Mouse (Mus musculus) frontal cortex, adult 2 months (tissue): ENCODE results near the gene Cdc42bpa. TPM values are rescaled to one million over a fixed set of nuclear protein-coding genes. Genes with fewer than 3 reads are reported as not detected.
A peak's percentile ranks its signal among the peaks of the same experiment; 100 is the strongest.
"Not testable (repeated sequence)": the region's sequence is repeated elsewhere in the genome, so short reads cannot be mapped to it uniquely, and the experiment has no call there.

Experiments
- DNase-seq, 2 experiments: peaks; one replicate each; pipeline ENCODE4 v3.0.0; 2022; ENCODE audit warnings: low spot score in 1 of 2; ENCODE audit errors: extremely low spot score in 1 of 2
- polyA plus RNA-seq: library from polyadenylated mRNA; depleted of rRNA; stranded (reverse); fragments of >200 nt; gene quantifications from 2 replicates; pipeline ENCODE4 v1.2.3, GENCODE M21; 2012

Cdc42bpa gene
- polyA plus RNA-seq, 1 experiment: 133 TPM

- DNase-seq: not testable (repeated sequence)
Observed at GRCm38 (mm10) chr1:180029863-180030262, 69.6 kb downstream of the Cdc42bpa start.

- DNase-seq: no peak
Observed at GRCm38 (mm10) chr1:180030631-180031365, 70.5 kb downstream of the Cdc42bpa start.

GRCm38 (mm10) chr1:180031705-180032548 is 71.7 kb downstream of the Cdc42bpa start:
- DNase-seq: no peak

- DNase-seq: peak; percentile 55 to 66
Observed at GRCm38 (mm10) chr1:180037461-180037860, 77.2 kb downstream of the Cdc42bpa start.

- DNase-seq: no peak
Observed at GRCm38 (mm10) chr1:180044160-180044559, 83.9 kb downstream of the Cdc42bpa start.

GRCm38 (mm10) chr1:180045172-180045571 is 84.9 kb downstream of the Cdc42bpa start:
- DNase-seq: no peak

GRCm38 (mm10) chr1:180089176-180089575 is 128.9 kb downstream of the Cdc42bpa start:
- DNase-seq: peak in 1 of 2 experiments; percentile 47

- no peak for DNase-seq
Observed at GRCm38 (mm10) chr1:180098426-180098825, 138.2 kb downstream of the Cdc42bpa start.

- peak; percentile 28 to 67 for DNase-seq
Observed at GRCm38 (mm10) chr1:180104567-180104966, 144.3 kb downstream of the Cdc42bpa start.

GRCm38 (mm10) chr1:180109050-180109449 is 148.8 kb downstream of the Cdc42bpa start:
- no peak for DNase-seq

- DNase-seq: no peak
Observed at GRCm38 (mm10) chr1:180116525-180116924, 156.3 kb downstream of the Cdc42bpa start.

- no peak for DNase-seq
Observed at GRCm38 (mm10) chr1:180118233-180118632, 158.0 kb downstream of the Cdc42bpa start.

GRCm38 (mm10) chr1:180128077-180128792 is 168.0 kb downstream of the Cdc42bpa start:
- DNase-seq: no peak

GRCm38 (mm10) chr1:180131402-180131801 is 171.1 kb downstream of the Cdc42bpa start:
- no peak for DNase-seq

- DNase-seq: no peak
Observed at GRCm38 (mm10) chr1:180132187-180132586, 171.9 kb downstream of the Cdc42bpa start.

GRCm38 (mm10) chr1:180139158-180139557 is 178.9 kb downstream of the Cdc42bpa start:
- DNase-seq: peak in 1 of 2 experiments; percentile 17

- DNase-seq: peak in 1 of 2 experiments; percentile 32
Observed at GRCm38 (mm10) chr1:180140970-180141369, 180.7 kb downstream of the Cdc42bpa start.

GRCm38 (mm10) chr1:180148036-180148435 is 187.8 kb downstream of the Cdc42bpa start:
- no peak for DNase-seq

GRCm38 (mm10) chr1:180148563-180148962 is 188.3 kb downstream of the Cdc42bpa start:
- no peak for DNase-seq

GRCm38 (mm10) chr1:180151191-180151590 is 190.9 kb downstream of the Cdc42bpa start:
- DNase-seq: no peak

- no peak for DNase-seq
Observed at GRCm38 (mm10) chr1:180158648-180159047, 198.4 kb downstream of the Cdc42bpa start.
